Mouse (Mus musculus): Measurements from ENCODE around the gene Anapc16.

DNA sequence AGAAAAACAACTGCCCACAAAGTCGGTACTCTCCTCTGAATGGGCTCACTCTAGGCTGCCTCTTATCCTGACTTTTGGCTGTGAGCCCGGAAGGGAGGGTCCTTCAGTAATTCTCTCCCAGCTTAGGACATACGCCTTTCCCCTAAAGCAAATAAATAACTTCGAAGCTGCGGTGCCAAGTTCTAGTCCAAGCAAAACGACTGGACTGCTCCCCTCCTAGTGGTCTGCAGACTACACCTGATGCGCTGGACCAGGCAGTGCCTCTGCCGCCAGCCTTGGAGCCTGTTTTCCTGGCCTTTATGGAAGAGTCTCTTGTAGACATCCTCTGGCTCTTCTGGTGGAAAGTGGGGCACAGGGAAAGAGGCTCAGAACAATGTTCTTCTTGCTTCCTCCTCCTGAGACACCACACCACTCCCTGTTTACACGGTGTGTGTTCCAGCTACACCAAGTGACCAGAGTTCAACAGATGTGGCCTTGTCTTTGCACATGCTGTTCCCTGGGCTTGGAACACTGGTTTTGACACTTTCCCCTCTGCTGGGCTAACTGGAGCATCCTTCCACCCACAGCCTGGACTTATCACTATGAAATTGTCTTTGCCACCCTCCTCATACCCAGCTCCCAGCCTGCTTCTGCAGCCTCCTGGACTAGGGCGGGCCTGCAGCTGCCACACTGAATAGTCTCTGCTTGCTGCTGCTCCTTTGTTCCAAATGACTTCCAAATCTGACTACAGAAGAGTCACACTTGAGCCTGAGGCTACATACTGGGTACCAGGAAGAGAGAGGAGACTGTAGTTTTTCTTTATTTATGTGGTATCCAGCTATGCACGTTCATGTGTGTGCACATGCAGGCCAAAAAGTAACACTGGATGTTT is 23.8 kb downstream of the Anapc16 start:
- TF ChIP-seq POLR2A (IDR thresholded peaks at IDR 0.05; ENCODE audit: low read depth, low read length), result no peak
- no peak for TF ChIP-seq CTCF (IDR thresholded peaks at IDR 0.05; ENCODE audit: extremely low read depth, insufficient read depth, insufficient read length, insufficient replicate concordance)
